Mouse (Mus musculus) layer of hippocampus, adult 18-20 months (tissue): ENCODE data around the gene Slc7a1. TPM values are rescaled to one million over a fixed set of nuclear protein-coding genes. Genes with fewer than 3 reads are reported as not detected.

Experiments used
- total RNA-seq, 2 experiments: library from RNA; stranded (reverse); gene quantifications; 2 replicates each; pipeline ENCODE4 v1.2.3; 2021

Gene Slc7a1
- total RNA-seq, 2 experiments from 2014 or later = 21.7 to 22.1 TPM

Other genes with a start within 250 kb of the Slc7a1 start
- 100 to 1,000 TPM; 235 to 245 TPM for gene Ubl3, start 152.9 kb upstream of the Slc7a1 start, total RNA-seq